Mouse (Mus musculus): ENCODE measurements around the gene Dand5.

Gene Dand5

DNA sequence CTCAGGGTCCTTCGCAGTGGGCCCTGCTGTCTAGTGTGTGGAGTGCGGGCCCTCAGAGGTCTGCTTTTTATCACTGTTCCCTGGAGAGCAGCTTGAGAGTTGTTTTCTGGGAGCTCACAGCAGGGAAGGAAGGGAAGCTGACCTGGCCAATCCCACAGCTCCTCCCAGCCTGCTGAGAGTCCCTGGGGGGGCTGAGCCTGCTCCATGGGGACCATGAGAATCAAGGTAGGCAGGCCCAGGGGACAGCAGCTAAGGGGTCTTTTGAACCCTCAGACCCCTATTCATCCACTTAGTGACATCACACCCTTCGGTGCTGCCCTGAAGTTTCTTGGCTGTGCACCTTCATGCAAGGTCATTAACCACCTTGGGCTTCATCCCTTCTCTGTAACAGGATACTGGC is at the start of gene Dand5:
TSS of gene Dand5 (minus strand) at position 101 of the 400 bp plus-strand sequence.
- no peak for DNase-seq (ENCODE audit: low read depth, low spot score)

DNA sequence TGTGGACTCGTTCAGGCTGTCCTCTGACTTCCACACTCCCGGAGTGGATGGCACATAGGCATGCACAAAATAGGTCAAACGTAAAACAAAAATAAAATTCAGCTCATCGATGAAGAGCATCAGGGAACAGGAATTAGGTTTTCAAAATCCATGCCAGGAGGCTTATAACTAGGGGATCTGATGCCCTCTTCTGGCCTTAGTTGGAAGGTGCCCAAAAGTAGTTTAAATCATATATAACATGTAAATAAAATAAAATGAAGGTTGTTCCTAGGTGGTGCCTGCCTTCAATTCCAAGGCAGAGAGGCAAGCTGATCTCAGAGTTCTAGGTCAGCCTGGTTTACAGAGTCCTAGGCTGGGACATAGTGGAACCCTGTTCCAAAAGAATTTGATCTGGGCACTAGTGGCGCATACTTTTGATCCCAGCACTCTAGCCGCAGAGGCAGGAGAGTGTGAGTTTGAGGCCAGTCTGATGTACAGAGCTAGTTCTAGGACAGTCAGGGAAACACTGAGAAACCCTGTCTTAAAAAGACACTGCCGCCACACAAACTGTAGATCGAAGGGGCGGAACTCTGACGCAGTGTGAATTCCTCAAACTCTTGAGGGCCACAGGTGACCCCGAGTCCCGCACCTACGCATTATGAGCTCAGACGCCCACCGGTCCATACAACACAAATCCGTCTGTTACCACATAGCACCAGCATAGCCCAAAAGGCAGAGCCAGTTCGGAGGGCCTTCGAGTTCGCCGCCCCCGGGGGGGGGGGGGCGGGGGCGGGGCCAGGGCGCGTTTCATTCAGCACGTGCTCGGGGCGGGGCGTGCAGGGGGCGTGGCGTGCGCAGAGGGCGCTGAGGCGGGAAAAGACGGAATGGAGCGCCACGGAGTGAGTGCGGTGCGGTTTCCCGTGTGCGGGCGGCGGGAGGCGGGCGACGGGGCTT is 49.0 kb upstream of the Dand5 start, which contains the start of gene Syce2:
TSS of gene Syce2 (plus strand) at position 736 of the 933 bp plus-strand sequence.
- peak; percentile 91 for DNase-seq (ENCODE audit: low read depth, low spot score)

DNA sequence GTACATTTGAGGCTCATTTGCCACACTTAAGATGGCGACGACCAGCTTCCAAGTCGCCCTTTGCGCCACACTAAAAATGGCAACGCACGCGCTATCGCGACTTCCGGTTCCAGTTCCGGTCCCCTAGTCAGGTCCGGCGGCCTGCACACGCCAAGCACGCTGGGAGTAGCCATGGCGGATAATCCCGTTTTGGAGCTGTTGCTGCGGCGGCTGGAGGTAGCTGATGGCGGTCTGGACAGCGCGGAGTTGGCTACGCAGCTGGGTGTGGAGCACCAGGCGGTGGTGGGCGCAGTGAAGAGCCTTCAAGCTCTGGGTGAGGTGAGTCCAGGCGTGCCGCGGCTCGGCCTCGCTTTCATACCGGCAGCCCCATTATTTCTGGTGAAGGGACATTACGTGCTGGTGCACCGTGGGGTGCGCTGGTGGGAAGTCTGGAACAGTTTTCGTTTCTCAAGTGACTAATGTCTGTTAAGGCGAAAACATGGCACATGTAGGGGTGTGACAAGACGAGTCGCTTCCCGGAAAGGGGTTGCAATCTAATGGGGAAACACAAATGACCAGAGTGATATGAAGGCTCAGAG is 34.3 kb upstream of the Dand5 start, which contains the start of gene Farsa:
TSS of gene Farsa (plus strand) at position 126 of the 578 bp plus-strand sequence.
- peak; percentile 90 for DNase-seq (ENCODE audit: low read depth, low spot score)

DNA sequence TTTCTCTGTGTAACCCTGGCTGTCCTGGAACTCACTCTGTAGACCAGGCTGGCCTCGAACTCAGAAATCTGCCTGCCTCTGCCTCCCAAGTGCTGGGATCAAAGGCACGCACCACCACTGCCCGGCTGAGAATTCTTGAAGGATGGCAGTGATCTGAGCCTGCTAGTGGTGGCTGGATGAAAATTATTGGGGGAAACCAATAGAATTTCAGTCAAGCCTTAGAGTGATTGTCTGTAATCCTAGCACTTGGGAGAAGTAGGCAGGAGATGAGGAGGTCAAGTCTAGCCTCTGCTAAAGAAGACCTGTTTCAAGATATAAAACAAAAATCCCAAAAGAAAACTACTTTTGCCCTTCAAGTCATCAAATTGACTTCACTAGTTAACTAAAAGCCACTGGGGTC is 33.8 kb upstream of the Dand5 start:
- DNase-seq (ENCODE audit: low read depth, low spot score), result no peak

GRCm38 (mm10) chr8:84847684-84848435 is 25.2 kb upstream of the Dand5 start:
- DNase-seq (ENCODE audit: low read depth, low spot score), result no peak

- peak; percentile 100 for DNase-seq (ENCODE audit: low read depth, low spot score)
These were observed 24.3 kb upstream of the Dand5 start, which contains the start of gene Calr for GRCm38 (mm10) chr8:84846722-84847572. Gene Calr (minus strand): TSS chr8:84846934.

DNA sequence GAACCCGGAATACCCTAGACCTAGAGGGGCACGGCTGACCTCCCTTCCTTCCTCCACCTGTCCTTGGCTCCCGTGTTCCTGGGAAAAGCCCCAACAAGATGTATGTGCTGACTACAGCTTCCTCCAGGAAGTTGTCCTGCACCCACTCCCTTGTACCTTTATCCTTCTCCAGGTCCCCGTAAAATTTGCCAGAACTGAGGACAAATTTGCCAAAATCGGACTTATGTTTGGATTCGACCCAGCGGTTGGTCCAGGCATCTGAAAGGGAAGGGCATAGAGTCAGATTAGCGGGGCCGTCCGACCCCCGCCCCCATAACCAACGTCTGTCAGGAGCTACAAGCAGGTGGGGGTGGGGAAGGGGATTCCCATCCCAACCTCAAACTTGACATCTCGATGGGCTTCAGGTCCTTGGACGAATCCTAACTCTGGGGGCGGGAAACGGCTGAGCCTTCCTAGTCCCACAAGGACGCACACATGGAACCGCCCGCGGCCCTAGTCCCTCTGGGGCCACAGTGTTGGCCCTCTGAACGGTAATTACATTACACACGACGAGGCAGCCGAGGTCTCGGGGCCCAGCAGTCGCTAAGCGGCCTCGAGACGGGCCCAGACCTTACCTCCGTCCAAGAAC is 23.6 kb upstream of the Dand5 start:
- no peak for DNase-seq (ENCODE audit: low read depth, low spot score)

- no peak for DNase-seq (ENCODE audit: low read depth, low spot score)
These were observed 22.9 kb upstream of the Dand5 start for GRCm38 (mm10) chr8:84845355-84846093.

- DNase-seq (ENCODE audit: low read depth, low spot score), result peak; percentile 35
These were observed 21.9 kb upstream of the Dand5 start for GRCm38 (mm10) chr8:84844397-84845070.

GRCm38 (mm10) chr8:84841514-84841913 is 18.9 kb upstream of the Dand5 start:
- no peak for DNase-seq (ENCODE audit: low read depth, low spot score)

DNA sequence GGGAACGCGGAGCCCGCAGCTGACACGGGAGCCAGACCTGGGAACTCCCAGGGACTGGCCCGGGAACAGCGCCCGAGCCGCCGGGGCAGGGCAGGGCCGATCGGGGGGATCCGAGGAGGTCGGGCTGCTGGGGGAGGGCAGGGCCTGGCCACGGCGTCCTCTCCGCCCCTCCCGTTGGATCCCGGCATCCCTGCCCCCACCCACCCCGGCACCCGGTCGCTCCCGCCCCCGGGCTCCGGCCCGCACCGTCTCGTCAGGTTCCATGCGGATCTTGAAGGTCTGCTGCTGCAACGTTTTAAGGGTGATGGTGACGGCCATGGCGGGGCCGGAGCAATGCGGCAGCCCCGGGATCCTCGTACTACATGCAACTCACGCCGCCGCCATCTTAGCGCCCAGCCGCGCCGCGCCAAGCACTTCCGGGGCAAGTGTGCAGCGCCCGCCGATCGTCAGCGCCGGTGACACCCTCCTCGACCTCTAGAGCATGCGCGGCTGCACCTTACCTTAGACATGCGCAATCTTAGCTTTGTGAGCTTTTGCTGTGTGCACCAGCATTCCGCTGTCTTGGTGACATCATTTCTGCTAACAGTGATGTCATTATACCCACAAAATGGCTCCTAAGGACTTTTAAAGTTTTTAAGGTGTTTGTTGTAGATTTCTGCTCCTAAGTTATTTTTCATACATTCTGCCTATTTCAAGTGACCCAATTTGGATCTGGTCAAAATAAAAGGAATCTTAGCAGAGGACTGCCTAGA is 17.8 kb upstream of the Dand5 start, which contains the start of gene Rad23a:
TSS of gene Rad23a (minus strand) at position 418 of the 752 bp plus-strand sequence.
- DNase-seq (ENCODE audit: low read depth, low spot score), result peak; percentile 97

- DNase-seq (ENCODE audit: low read depth, low spot score), result no peak
These were observed 17.2 kb upstream of the Dand5 start for GRCm38 (mm10) chr8:84839875-84840247.

- DNase-seq (ENCODE audit: low read depth, low spot score), result no peak
These were observed 16.8 kb upstream of the Dand5 start for GRCm38 (mm10) chr8:84839411-84839810.

GRCm38 (mm10) chr8:84838513-84838912 is 15.9 kb upstream of the Dand5 start:
- DNase-seq (ENCODE audit: low read depth, low spot score), result no peak

GRCm38 (mm10) chr8:84837912-84838470 is 15.4 kb upstream of the Dand5 start:
- DNase-seq (ENCODE audit: low read depth, low spot score), result no peak

- no peak for DNase-seq (ENCODE audit: low read depth, low spot score)
These were observed 14.7 kb upstream of the Dand5 start for GRCm38 (mm10) chr8:84837149-84837911.
